Mouse (Mus musculus) adrenal gland, adult (tissue): ENCODE data around the gene Gabbr2.

Experiments used
- DNase-seq, 2 experiments: peaks; one replicate each; pipeline ENCODE4 v3.0.0; 2022 to 2023; ENCODE audit warnings: low spot score in 1 of 2; ENCODE audit not compliant: inconsistent age in 2 of 2

Gene Gabbr2

GRCm38 (mm10) chr4:46868921-46869320 is 122.8 kb downstream of the Gabbr2 start:
- no peak for DNase-seq

GRCm38 (mm10) chr4:46868181-46868580 is 123.5 kb downstream of the Gabbr2 start:
- DNase-seq = no peak

- no peak for DNase-seq
These were observed 123.9 kb downstream of the Gabbr2 start for GRCm38 (mm10) chr4:46867779-46868178.

- DNase-seq = no peak
These were observed 125.6 kb downstream of the Gabbr2 start for GRCm38 (mm10) chr4:46866070-46866469.

- DNase-seq = no peak
These were observed 128.0 kb downstream of the Gabbr2 start for GRCm38 (mm10) chr4:46863721-46864120.

- DNase-seq = no peak
These were observed 129.0 kb downstream of the Gabbr2 start for GRCm38 (mm10) chr4:46862677-46863076.

- DNase-seq = no peak
These were observed 131.1 kb downstream of the Gabbr2 start for GRCm38 (mm10) chr4:46860586-46860985.

GRCm38 (mm10) chr4:46858899-46859298 is 132.8 kb downstream of the Gabbr2 start:
- DNase-seq = peak; percentile 25 to 51

GRCm38 (mm10) chr4:46856145-46856544 is 135.5 kb downstream of the Gabbr2 start:
- no peak for DNase-seq

GRCm38 (mm10) chr4:46854686-46855385 is 136.8 kb downstream of the Gabbr2 start:
- no peak for DNase-seq

GRCm38 (mm10) chr4:46853852-46854460 is 137.7 kb downstream of the Gabbr2 start:
- no peak for DNase-seq

- DNase-seq = no peak
These were observed 143.9 kb downstream of the Gabbr2 start for GRCm38 (mm10) chr4:46847745-46848144.

GRCm38 (mm10) chr4:46846396-46846795 is 145.3 kb downstream of the Gabbr2 start:
- no peak for DNase-seq

- DNase-seq = peak; percentile 53 to 72
These were observed 146.6 kb downstream of the Gabbr2 start for GRCm38 (mm10) chr4:46844982-46845643.

GRCm38 (mm10) chr4:46844567-46844966 is 147.1 kb downstream of the Gabbr2 start:
- DNase-seq = no peak

GRCm38 (mm10) chr4:46842596-46842995 is 149.1 kb downstream of the Gabbr2 start:
- no peak for DNase-seq

- DNase-seq = no peak
These were observed 151.5 kb downstream of the Gabbr2 start for GRCm38 (mm10) chr4:46840146-46840545.

- DNase-seq = no peak
These were observed 154.3 kb downstream of the Gabbr2 start for GRCm38 (mm10) chr4:46837362-46837761.

GRCm38 (mm10) chr4:46836065-46836464 is 155.6 kb downstream of the Gabbr2 start:
- no peak for DNase-seq

- DNase-seq = no peak
These were observed 156.6 kb downstream of the Gabbr2 start for GRCm38 (mm10) chr4:46835064-46835463.

GRCm38 (mm10) chr4:46832834-46833544 is 158.7 kb downstream of the Gabbr2 start:
- no peak for DNase-seq

- no peak for DNase-seq
These were observed 162.0 kb downstream of the Gabbr2 start for GRCm38 (mm10) chr4:46829656-46830055.
